Mouse (Mus musculus): ENCODE data around the gene Styk1.

DNA sequence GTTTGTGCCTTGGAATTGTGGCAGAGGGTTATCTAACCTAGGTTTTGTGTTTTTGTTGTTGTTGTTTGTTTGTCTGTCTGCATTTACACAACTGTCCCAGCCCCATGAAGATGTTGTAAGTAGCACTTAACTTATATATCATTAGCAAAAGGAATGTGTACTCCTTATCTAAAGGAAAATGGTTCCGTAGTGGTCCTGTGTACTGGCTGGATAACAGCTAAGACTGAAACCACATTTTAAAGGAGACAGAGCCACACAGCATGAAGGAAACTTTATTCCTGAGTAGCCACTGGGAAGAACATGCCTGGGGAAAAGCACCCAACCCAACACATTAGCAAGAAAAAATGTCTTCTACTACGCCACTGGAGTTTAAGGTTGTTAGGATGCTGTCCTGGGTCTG lies 6.1 kb upstream of the Styk1 start:
- TF ChIP-seq MAFK (IDR thresholded peaks at IDR 0.05; ENCODE audit: insufficient read depth, low read depth, low read length): no peak
- no peak for TF ChIP-seq ZC3H11A (IDR thresholded peaks at IDR 0.05; ENCODE audit: borderline replicate concordance, low read depth, low read length)
